Mouse (Mus musculus): ENCODE measurements around the gene B230307C23Rik.
"Not testable (repeated sequence)": the region's sequence is repeated elsewhere in the genome, so short reads cannot be mapped to it uniquely, and the experiment has no call there.

The B230307C23Rik gene

GRCm38 (mm10) chr16:98022081-98022480, 25.0 kb downstream of the B230307C23Rik start:
- no peak for DNase-seq (ENCODE audit: low read depth, low spot score)

GRCm38 (mm10) chr16:98022657-98023345, 25.7 kb downstream of the B230307C23Rik start:
- peak; percentile 22 for DNase-seq (ENCODE audit: low read depth, low spot score)

GRCm38 (mm10) chr16:98026186-98026585, 29.1 kb downstream of the B230307C23Rik start:
- not testable (repeated sequence) for DNase-seq (ENCODE audit: low read depth, low spot score)

GRCm38 (mm10) chr16:98034971-98035370, 37.9 kb downstream of the B230307C23Rik start:
- not testable (repeated sequence) for DNase-seq (ENCODE audit: low read depth, low spot score)

DNA sequence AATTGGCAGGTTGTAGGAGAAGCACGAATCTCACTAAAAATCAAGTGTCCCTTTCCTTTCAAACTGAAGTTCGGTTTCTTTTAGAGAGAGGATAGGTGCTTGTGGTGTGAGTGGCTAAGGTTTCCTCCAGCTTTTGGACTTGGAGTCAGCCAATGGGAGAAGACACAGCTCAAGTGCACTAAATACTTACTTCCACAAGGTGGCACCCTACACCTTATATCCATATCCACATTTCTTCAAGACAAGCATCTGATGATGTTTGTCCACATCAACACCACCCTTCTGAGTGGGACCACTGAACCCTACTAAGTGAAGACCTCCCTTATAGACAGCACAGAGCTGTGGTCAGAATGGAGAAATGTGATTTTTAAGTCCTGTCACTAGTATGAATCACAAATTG, 44.6 kb downstream of the B230307C23Rik start:
- no peak for DNase-seq (ENCODE audit: low read depth, low spot score)

GRCm38 (mm10) chr16:98079382-98079781, 82.3 kb downstream of the B230307C23Rik start:
- not testable (repeated sequence) for DNase-seq (ENCODE audit: low read depth, low spot score)

- DNase-seq (ENCODE audit: low read depth, low spot score), result not testable (repeated sequence)
Measured at GRCm38 (mm10) chr16:98081140-98081539, 84.0 kb downstream of the B230307C23Rik start.

Data from brain, embryonic 18.5 days (tissue).